Mouse (Mus musculus) neural tube, embryonic 12.5 days (tissue): ENCODE results near the gene Cdc37. TPM values are rescaled to one million over a fixed set of nuclear protein-coding genes. Genes with fewer than 3 reads are reported as not detected.
"Not testable (repeated sequence)": the region's sequence is repeated elsewhere in the genome, so short reads cannot be mapped to it uniquely, and the experiment has no call there.

Experiments
- ATAC-seq: fragments of 200-750 bp; cut with Nextera tagmentation; 2 replicates; pipeline ENCODE4 v1.8.0; 2017; ENCODE audit warnings: low read depth, mild to moderate bottlenecking, moderate TSS enrichment, moderate library complexity; ENCODE audit not compliant: low FRiP score
- H3K27ac ChIP-seq: fragments of 300-500 bp; sonication (generic); 2 replicates; pipeline ENCODE4 v1.5.1; 2016
- H3K27me3 ChIP-seq: fragments of 300-500 bp; sonication (generic); replicated peaks from 2 replicates; pipeline ENCODE4 v1.6.1; 2016; ENCODE audit warnings: mild to moderate bottlenecking
- H3K36me3 ChIP-seq: fragments of 300-500 bp; sonication (generic); 2 replicates; pipeline ENCODE4 v1.6.1; 2016; ENCODE audit warnings: mild to moderate bottlenecking
- H3K4me1 ChIP-seq: fragments of 300-500 bp; sonication (generic); 2 replicates; pipeline ENCODE4 v1.6.1; 2016
- H3K4me2 ChIP-seq: fragments of 300-500 bp; sonication (generic); replicated peaks from 2 replicates; pipeline ENCODE4 v1.6.1; 2016; ENCODE audit warnings: mild to moderate bottlenecking
- H3K4me3 ChIP-seq: fragments of 300-500 bp; sonication (generic); 2 replicates; pipeline ENCODE4 v1.5.1; 2016
- H3K9ac ChIP-seq: fragments of 300-500 bp; sonication (generic); 2 replicates; pipeline ENCODE4 v1.6.1; 2016; ENCODE audit warnings: mild to moderate bottlenecking
- H3K9me3 ChIP-seq: fragments of 300-500 bp; sonication (generic); 2 replicates; pipeline ENCODE4 v1.6.1; 2016; ENCODE audit warnings: mild to moderate bottlenecking
- WGBS: fragments of 180-500 bp; shearing (Covaris S2); methylation state at CpG from one replicate; pipeline ENCODE4 v1.1.7; 2016; 5-methylcytosine and 5-hydroxymethylcytosine counted together
- polyA plus RNA-seq: library from polyadenylated mRNA; unstranded; fragments of >200 nt; fragmentation: Nextera tagmentation; extraction: Ambion mirVana; gene quantifications from 2 replicates; pipeline ENCODE4 v1.2.1, GENCODE M21; 2016

The Cdc37 gene
- polyA plus RNA-seq, result 271 and 293 TPM in 2 replicates

- Histone ChIP-seq H3K9ac (peak within 1 kb of the TSS; percentile 79), H3K4me3 (peak within 1 kb of the TSS; percentile 83), H3K4me2 (peak within 1 kb of the TSS; percentile 91), H3K27ac (no peak within 1 kb of the TSS), H3K36me3 (peaks cover 15% of the 10 kb centered on the region), H3K4me1 (peaks cover 31% of the 10 kb centered on the region), H3K27me3 (no peaks in the 10 kb centered on the region), H3K9me3 (no peaks in the 10 kb centered on the region)
- WGBS, result 4% methylated on average over 56 of the region's 56 CpGs
- peak; percentile 96 for ATAC-seq
Measured at GRCm38 (mm10) chr9:21149654-21150419, at the start of gene Cdc37. Cdc37 (minus strand) TSS chr9:21149982.

- 80% methylated on average over 3 of the region's 3 CpGs for WGBS
- Histone ChIP-seq H3K4me1 (peaks cover 31% of the 10 kb centered on the region), H3K27me3 (no peaks in the 10 kb centered on the region), H3K36me3 (peaks cover 5% of the 10 kb centered on the region; the same call in 1 of the 2 replicates), H3K9ac (no peak overlapping the region), H3K4me3 (no peak overlapping the region), H3K27ac (no peak overlapping the region), H3K4me2 (no peak overlapping the region), H3K9me3 (no peaks in the 10 kb centered on the region)
- ATAC-seq, result no peak
Measured at GRCm38 (mm10) chr9:21198960-21199359, 49.2 kb upstream of the Cdc37 start.

DNA sequence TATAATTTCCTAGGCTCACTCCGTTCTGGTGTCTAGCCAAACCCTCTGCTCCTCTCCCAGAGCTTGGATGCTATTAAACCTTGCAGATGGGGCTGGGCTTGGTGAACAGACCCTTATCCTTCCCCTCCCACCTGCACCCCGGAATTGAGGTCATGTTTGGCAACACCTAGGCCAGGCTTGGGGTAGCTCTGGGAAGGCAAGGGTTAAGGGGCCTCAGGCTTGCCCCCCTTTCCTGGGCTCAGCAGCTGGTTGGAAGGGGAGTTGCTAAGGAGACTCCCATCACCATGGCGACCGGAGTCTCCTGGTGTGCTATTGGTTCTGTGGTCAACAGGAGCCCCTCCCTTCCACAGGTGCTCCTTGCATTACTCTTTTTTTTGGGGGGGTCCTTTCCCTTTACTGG, 48.2 kb upstream of the Cdc37 start:
- Histone ChIP-seq H3K36me3 (peaks cover 3% of the 10 kb centered on the region; the same call in 1 of the 2 replicates), H3K27me3 (no peaks in the 10 kb centered on the region), H3K4me3 (peak overlapping the region; percentile 46), H3K9me3 (no peaks in the 10 kb centered on the region), H3K4me1 (peaks cover 31% of the 10 kb centered on the region), H3K27ac (no peak overlapping the region), H3K4me2 (peak overlapping the region; percentile 69), H3K9ac (peak overlapping the region; percentile 44)
- 15% methylated on average over 4 of the region's 4 CpGs for WGBS
- ATAC-seq, result peak; percentile 84

- no peaks in the 10 kb centered on the region for H3K27me3 ChIP-seq
- peak overlapping the region; percentile 69 for H3K4me2 ChIP-seq
- peaks cover 31% of the 10 kb centered on the region for H3K4me1 ChIP-seq
- peak; percentile 64 for ATAC-seq
- H3K9me3 ChIP-seq, result no peaks in the 10 kb centered on the region
- H3K36me3 ChIP-seq, result 0 out of 2 replicates have a peak, but pooled peaks cover 3% of the 10 kb centered on the region
- 25% methylated on average over 19 of the region's 19 CpGs for WGBS
- H3K27ac ChIP-seq, result peak overlapping the region; percentile 23; the same call in 1 of the 2 replicates
- peak overlapping the region; percentile 46 for H3K4me3 ChIP-seq
- H3K9ac ChIP-seq, result peak overlapping the region; percentile 69
Measured at GRCm38 (mm10) chr9:21196521-21197433, 47.0 kb upstream of the Cdc37 start.

- H3K9ac ChIP-seq, H3K27me3 ChIP-seq, H3K9me3 ChIP-seq, H3K36me3 ChIP-seq, H3K4me2 ChIP-seq, H3K4me3 ChIP-seq, H3K27ac ChIP-seq: not testable (repeated sequence)
- H3K4me1 ChIP-seq, result peaks cover 31% of the 10 kb centered on the region
- 50% methylated on average over 7 of the region's 7 CpGs for WGBS
- ATAC-seq, result peak; percentile 12; the same call in 1 of the 2 replicates
Measured at GRCm38 (mm10) chr9:21195736-21196505, 46.1 kb upstream of the Cdc37 start.

DNA sequence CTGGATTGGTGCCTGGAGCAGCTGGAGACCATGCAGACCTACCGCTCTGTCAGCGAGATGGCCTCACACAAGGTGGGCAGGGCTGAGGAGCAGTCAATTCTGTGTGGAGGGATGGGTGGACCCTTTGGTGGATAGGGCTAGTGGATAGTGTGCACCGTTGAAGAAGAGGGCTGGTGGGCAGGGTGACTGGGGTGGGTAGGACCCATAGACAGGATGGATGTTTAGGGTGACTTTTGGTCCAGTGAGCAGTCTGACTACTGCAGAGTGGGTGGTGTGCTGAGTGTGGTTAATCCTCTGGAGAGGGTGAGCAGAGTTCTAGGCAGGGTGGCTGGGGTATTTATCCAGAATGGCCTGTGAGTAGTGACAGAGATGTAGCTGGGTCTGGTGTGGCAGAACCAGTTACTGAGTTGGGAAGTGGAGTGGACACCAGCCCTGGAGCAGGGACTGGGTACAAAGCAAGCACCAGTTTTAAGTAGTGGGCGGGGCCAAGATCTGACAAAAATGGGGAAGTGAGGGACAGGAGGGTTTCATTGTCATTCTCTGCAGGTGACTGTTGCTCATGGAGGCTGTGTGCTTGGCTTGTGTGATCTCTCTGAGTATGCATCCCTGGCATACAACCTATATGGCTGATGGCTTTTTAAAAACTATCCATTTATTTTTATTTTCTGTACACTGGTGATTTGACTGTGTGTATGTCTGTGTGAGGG, 45.2 kb upstream of the Cdc37 start:
- H3K4me1 ChIP-seq, result peaks cover 31% of the 10 kb centered on the region
- H3K4me2 ChIP-seq, result no peak overlapping the region
- WGBS, result 84% methylated on average over 4 of the region's 4 CpGs
- H3K9ac ChIP-seq, result no peak overlapping the region
- H3K4me3 ChIP-seq, result no peak overlapping the region
- ATAC-seq, result no peak
- no peaks in the 10 kb centered on the region for H3K9me3 ChIP-seq
- H3K27me3 ChIP-seq, result 0 out of 2 replicates have a peak, but pooled peaks cover 2% of the 10 kb centered on the region
- H3K36me3 ChIP-seq, result no peaks in the 10 kb centered on the region
- H3K27ac ChIP-seq, result no peak overlapping the region

DNA sequence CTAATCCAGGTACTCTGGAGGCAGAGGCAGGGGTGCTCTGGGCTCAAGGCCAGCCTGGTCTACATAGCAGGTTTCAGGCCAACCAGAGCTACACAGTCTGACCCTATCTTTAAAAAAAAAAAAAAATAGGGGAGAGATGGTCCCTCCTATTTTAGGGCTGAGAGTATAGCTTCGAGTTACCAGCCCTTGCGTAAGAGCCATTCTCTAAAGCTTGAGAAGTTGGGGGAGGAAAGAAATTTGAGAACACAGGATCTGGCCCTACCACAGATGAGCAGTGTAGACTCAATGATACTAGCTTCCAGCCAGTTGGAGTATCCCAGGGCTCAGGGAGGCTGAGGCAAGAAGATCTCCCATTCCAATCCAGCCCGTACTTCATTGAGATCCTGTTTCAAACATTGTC, 44.0 kb upstream of the Cdc37 start:
- 87% methylated on average over 3 of the region's 3 CpGs for WGBS
- H3K27ac ChIP-seq, result no peak overlapping the region
- H3K4me2 ChIP-seq, result no peak overlapping the region
- no peak overlapping the region for H3K4me3 ChIP-seq
- no peak overlapping the region for H3K9ac ChIP-seq
- H3K9me3 ChIP-seq, result no peaks in the 10 kb centered on the region
- H3K27me3 ChIP-seq, result 0 out of 2 replicates have a peak, but pooled peaks cover 2% of the 10 kb centered on the region
- no peaks in the 10 kb centered on the region for H3K36me3 ChIP-seq
- H3K4me1 ChIP-seq, result peaks cover 31% of the 10 kb centered on the region
- no peak for ATAC-seq

DNA sequence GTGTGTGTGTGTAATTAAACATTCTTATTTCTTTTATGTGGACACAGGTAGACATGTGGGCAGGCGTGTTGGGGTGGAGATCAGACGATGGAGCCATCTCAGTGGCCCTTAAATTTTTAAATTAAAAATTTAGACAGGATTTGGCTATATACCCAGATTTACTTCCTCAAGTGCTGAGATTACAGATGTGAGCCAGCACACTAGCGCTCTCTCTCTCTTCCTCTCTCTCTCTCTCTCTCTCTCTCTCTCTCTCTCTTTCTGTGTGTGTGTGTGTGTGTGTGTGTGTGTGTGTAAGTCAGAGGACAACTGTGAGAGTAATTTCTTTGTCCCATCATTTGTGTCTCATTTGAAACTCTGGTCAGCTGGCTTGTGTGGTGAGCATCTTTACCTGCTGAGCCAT, 40.9 kb upstream of the Cdc37 start:
- WGBS, result 65% methylated on average over 3 of the region's 3 CpGs

GRCm38 (mm10) chr9:21189905-21190304, 40.1 kb upstream of the Cdc37 start:
- H3K27ac ChIP-seq, result no peak overlapping the region
- no peak overlapping the region for H3K9ac ChIP-seq
- H3K9me3 ChIP-seq, result no peaks in the 10 kb centered on the region
- no peak overlapping the region for H3K4me3 ChIP-seq
- H3K4me2 ChIP-seq, result no peak overlapping the region
- 48% methylated on average over 7 of the region's 7 CpGs for WGBS
- no peaks in the 10 kb centered on the region for H3K36me3 ChIP-seq
- H3K27me3 ChIP-seq, result peaks cover 5% of the 10 kb centered on the region; the same call in 1 of the 2 replicates
- ATAC-seq, result no peak
- no peaks in the 10 kb centered on the region for H3K4me1 ChIP-seq

More for the DNA sequence above, 40.9 kb upstream of the Cdc37 start:
- no peaks in the 10 kb centered on the region for H3K9me3 ChIP-seq
- 0 out of 2 replicates have a peak, but pooled peaks cover 2% of the 10 kb centered on the region for H3K27me3 ChIP-seq
- no peak for ATAC-seq
- H3K4me2 ChIP-seq, result no peak overlapping the region
- H3K4me3 ChIP-seq, result no peak overlapping the region
- 0 out of 2 replicates have a peak, but pooled peaks cover 3% of the 10 kb centered on the region for H3K4me1 ChIP-seq
- no peaks in the 10 kb centered on the region for H3K36me3 ChIP-seq
- no peak overlapping the region for H3K9ac ChIP-seq
- H3K27ac ChIP-seq, result no peak overlapping the region

DNA sequence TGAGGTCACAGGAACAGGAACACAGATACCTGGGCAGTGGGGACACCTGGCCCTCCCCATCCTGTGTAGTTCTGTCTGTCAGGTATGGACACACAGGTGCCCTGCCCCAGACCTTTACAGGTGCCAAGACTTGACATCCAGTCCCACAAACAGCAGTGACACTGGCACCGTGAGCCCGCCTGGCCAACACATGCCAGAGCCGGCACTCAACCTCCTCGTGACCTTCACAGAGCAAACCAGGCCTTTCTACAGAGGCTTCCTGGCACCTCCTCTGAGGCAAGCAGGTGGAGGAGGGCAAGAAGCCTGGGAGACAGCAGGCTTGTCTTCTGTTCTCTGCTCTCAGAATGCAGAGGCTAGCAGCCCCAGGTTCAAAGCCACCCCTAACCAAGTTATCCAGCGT, 35.7 kb upstream of the Cdc37 start:
- 91% methylated on average over 5 of the region's 5 CpGs for WGBS
- H3K27ac ChIP-seq, result no peak overlapping the region
- H3K4me1 ChIP-seq, result peaks cover 3% of the 10 kb centered on the region; the same call in 1 of the 2 replicates
- H3K27me3 ChIP-seq, result peaks cover 39% of the 10 kb centered on the region
- H3K9me3 ChIP-seq, result no peaks in the 10 kb centered on the region
- no peak overlapping the region for H3K9ac ChIP-seq
- H3K36me3 ChIP-seq, result no peaks in the 10 kb centered on the region
- no peak overlapping the region for H3K4me2 ChIP-seq
- ATAC-seq, result no peak
- H3K4me3 ChIP-seq, result no peak overlapping the region

GRCm38 (mm10) chr9:21184733-21185132, 35.0 kb upstream of the Cdc37 start:
- Histone ChIP-seq H3K9ac (no peak overlapping the region), H3K27me3 (peaks cover 39% of the 10 kb centered on the region), H3K9me3 (no peaks in the 10 kb centered on the region), H3K36me3 (no peaks in the 10 kb centered on the region), H3K27ac (no peak overlapping the region), H3K4me2 (no peak overlapping the region), H3K4me1 (peaks cover 3% of the 10 kb centered on the region; the same call in 1 of the 2 replicates), H3K4me3 (no peak overlapping the region)
- WGBS, result 59% methylated on average over 2 of the region's 2 CpGs
- no peak for ATAC-seq
